Mouse (Mus musculus) CD8-positive naive resting alpha-beta T cell, adult 2 months (primary cell): Measurements from ENCODE around the gene St7l.

Experiments used
- DNase-seq, 2 experiments: peaks; one replicate each; pipeline ENCODE4 v3.0.0; 2022; ENCODE audit warnings: low read depth in 2 of 2, low spot score in 2 of 2

St7l gene

DNA sequence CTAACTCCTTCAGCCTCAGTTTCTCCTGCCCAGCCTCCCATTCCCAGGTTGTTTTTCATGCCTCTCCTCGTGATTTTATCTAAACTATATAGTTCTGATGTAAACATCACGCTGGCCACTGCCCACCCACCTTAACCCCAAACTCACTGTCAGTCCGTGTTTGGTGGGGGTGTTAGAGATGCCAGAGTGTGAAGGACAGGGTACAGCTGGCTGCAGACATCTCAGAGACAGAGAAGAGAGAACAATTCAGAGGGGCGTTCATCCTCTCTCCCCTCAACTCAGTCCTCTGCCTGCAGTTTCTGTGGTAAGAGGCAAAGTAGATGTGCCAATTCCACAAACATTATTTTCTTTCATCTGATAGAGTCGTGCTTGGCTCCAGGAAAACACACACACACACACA is 99.1 kb downstream of the St7l start:
- no peak for DNase-seq

DNA sequence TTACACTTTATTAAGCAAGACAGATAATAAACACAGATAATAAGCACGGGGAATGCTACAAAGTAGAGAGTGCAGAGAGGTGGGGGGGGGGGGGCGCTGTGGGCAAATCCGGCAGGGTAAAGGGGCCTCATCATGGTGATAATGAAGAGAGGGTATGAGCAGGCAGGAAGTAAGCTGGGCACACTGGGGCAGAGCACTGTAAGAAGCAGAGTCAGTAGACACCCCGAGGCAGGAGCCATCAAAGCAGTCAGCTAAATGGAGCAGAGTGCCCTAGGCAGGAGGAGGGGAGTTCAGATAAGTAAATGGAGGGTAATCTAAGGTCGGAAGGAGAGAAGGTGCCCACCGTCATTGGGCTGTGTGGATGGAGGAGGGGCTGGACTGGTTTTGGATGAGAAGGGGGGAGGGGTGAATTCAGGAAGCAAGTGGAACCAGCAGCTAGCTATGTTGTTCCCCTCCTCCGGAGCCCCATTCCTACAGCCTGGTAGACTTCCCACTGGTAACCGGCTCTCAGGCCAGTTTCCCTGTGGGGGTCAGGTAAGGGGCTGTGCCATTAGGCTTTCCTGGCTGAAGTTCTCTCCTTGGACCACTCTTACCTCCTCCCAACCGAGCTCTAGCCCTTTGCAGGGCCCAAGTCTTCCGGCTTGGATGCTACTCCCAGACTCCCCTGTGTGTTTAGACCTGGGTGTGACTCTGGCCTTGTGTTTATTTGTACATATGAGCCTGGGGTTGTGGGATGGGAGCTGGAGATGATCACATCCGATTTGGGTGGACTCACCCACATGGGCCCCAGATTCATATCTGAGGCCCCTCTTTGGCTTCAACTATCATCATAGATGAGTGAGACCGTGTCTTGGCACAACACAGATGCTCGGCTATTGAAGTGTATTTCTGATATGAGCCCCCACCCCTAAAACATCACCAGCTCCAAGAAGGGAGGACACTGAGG is 99.8 kb downstream of the St7l start:
- DNase-seq, result peak in 1 of 2 experiments; percentile 27

DNA sequence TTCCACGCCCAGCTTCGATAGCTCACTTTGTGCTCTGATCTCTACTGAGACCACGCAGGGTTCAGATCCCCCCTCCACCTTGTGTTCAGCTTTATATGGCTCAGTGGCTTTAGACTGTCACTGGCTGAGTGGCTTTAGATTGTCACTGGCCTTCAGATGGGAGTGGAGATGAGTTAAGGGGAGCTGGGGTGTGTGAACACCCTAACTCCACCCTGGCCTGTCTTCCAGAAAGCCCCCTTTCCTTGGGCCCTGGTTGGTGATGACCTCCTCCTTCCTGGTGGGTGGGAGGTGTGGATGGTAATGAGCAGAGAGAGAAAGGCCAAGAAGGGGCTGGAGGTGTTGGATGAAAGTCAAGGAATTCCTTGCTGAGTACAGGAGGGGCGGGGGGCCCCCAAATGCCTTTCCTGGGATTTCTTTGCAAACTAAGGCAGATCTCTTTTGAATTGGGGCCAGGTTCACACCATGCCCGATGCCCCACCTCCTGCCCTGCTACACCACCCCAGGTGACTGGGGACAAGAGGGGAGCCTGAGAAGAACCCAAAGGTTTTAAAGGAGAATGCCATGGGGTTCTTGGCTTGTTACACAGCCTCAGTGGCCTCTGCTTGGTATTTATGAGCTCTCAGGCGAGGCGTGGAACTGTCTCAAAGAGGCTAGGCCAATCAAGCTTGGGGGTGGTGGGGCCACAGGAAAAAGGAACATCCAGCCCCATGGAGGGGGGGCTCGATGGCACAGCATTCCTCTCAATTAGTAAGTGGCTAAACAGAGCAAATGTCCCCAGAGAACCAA is 101.5 kb downstream of the St7l start:
- no peak for DNase-seq

DNA sequence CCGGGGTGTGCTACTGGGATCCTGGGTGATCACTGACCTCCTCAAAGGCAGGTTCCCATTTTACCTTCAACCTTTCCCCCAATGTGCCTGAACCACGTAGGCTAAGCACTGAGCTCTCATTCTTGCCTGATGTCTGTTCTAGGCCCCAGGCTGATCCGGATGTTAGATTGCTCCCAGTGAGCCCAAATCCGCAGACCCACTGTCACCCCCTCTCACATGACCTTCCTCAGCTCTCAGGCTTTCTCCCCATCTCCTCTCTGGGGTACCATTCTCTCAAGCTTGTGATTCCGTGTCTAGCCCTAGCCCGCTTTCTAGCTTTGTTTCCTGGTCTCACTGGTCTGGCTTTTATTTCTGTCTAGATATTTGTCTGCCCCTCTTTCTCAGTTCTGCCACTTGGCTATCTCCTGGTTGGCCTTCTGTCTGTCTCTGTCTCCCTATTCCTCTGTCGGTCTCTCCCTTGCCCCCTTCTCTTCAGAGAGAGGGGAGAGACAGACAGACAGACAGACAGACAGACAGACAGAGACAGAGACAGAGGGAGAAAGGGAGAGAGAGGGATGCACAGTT is 102.3 kb downstream of the St7l start:
- DNase-seq, result no peak

DNA sequence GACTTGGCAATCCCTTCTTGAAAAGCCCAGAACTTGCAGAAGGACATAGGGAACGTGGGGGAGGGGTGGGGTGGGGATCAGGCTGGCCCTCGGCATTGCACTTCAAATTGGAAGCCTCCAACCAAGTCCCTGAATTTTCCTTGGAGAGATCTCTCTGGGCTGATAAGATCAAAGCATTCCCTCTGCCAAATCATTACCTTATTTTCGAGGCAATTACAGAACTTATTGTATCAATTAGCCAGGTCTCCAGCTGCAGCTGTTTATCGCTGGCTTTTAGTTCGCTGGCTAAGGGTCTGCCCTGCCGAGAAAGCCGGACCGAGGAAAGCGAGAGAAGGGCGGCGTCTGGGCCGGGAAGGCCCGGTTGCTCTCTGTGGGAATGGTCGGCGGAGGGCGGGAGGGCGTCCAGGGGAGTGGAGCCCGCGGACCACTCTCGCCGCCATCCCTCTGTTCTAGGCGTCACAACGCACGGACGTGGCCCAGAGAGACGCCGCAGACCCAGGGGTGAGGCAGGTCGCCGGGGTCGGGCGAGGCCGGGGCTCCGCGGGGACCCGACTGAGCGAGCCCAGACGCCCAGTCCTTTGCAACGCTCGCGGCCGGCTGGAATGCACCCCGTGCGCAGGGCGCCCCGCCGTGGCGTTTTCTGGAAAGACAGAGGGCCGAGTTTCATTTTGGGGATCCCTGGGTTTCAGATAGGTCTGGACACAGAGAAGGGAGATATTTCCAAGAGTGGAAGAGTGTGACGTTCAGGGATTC is 103.9 kb downstream of the St7l start:
- peak; percentile 51 to 70 for DNase-seq
